Mouse (Mus musculus): ENCODE data around the gene Olfr742. TPM values are rescaled to one million over a fixed set of nuclear protein-coding genes. Genes with fewer than 3 reads are reported as not detected.

Gene Olfr742
- total RNA-seq (2017), result not detected in 3 replicates

GRCm38 (mm10) chr14:50503300-50503699, at the start of gene Olfr742:
TSS of gene Olfr742 (plus strand) at chr14:50503600.
- ATAC-seq (replicated peaks; ENCODE audit: insufficient number of reproducible peaks, low FRiP score, low TSS enrichment, poor library complexity, severe bottlenecking), result no peak

DNA sequence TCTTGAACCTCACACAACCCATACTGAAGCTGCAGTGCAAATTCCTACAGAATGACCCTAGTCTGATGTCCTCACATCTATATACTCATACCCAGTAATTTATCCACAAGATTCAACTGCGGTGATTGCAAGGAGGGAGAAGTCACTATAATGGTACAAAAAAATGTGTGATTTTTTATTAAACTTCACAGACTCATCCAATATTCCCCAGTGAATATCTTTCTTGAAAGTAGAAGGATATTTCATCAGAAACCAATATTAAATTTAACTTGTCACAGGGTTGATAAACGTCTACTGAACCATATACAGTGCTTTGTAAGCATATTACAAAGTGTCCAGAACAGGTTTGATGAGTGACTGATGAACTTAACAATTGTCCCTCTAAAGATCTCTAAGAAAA, 31.0 kb upstream of the Olfr742 start, which contains the start of gene Olfr741:
Gene Olfr741 (plus strand): TSS at position 301 of the 400 bp plus-strand sequence.
- no peak for ATAC-seq (replicated peaks; ENCODE audit: insufficient number of reproducible peaks, low FRiP score, low TSS enrichment, poor library complexity, severe bottlenecking)

DNA sequence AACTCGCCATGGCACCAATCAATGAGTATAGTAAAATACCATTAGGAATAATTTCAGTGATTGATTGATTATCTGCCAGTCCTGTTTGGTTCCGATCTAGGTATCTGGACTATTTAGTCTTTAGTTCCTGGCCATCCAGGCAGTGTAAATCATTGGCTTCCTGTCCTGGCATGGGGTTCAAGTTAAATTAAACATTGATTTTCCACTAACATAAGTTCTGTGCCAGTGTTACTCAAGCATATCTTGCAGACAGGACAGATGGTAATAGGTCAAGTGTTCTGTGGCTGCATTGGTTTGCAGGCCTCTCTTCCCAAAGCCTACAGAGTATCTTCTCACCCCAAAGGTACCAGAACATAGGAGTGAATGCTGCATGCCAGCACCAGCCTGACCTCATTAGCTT, 25.0 kb upstream of the Olfr742 start:
- ATAC-seq (replicated peaks; ENCODE audit: insufficient number of reproducible peaks, low FRiP score, low TSS enrichment, poor library complexity, severe bottlenecking), result no peak

DNA sequence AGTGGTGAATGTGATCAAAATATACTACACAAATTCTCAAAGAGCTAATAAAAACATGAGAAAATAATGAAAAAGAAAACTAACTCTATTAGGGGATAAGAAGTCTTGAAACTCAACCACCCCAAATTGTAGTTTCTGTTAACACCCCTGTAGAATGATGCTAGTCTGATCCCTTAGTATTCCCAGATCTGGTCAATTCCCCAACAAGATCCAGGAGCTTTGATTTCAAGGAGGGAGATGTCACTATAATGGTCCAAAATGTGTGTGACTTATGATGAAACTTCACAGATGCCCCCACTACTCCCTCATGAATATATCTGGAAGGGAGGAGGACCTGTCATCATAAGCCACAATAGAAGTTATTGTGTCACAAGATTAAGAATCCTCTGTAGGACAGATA, 18.1 kb downstream of the Olfr742 start, which contains the start of gene Olfr743:
Gene Olfr743 (plus strand): TSS at position 301 of the 400 bp plus-strand sequence.
- ATAC-seq (replicated peaks; ENCODE audit: insufficient number of reproducible peaks, low FRiP score, low TSS enrichment, poor library complexity, severe bottlenecking), result no peak

DNA sequence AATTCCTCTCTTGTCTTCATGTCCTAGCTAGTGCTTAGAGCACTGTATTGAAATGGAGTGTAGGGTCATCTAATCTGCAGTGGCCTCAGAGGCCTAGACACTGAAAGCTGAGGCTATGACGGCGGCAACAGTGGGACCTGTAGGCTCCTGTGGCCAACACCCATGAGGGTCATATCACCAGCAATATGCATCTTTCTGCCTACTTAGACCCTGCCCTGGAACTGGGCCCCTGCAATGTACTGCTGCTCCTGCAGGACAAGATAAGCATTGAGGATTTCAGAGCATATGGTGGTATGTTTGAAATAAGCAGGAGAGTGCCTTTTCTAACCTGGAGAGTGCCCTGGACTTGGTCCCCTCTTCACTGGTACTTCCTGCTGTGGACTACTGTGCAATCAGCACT, 49.3 kb downstream of the Olfr742 start:
- no peak for ATAC-seq (replicated peaks; ENCODE audit: insufficient number of reproducible peaks, low FRiP score, low TSS enrichment, poor library complexity, severe bottlenecking)

Other genes starting within 250 kb of the Olfr742 start
- gene Olfr732, start 219.4 kb upstream of the Olfr742 start, total RNA-seq (2017), result not detected in 3 replicates
- gene Olfr733, start 202.1 kb upstream of the Olfr742 start, total RNA-seq (2017), result not detected in 3 replicates
- not detected in 3 replicates for gene Olfr734, start 176.8 kb upstream of the Olfr742 start, total RNA-seq (2017)
- not detected in 3 replicates for gene Olfr735, start 154.7 kb upstream of the Olfr742 start, total RNA-seq (2017)
- gene Tlr11, start 145.7 kb upstream of the Olfr742 start, total RNA-seq (2017), result 0.29 to 0.96 TPM in 2 of 3 replicates, not detected in the other
- not detected in 3 replicates for gene Olfr736, start 122.4 kb upstream of the Olfr742 start, total RNA-seq (2017)
- not detected in 3 replicates for gene Olfr738, start 96.0 kb upstream of the Olfr742 start, total RNA-seq (2017)
- not detected in 3 replicates for gene Olfr739, start 85.0 kb upstream of the Olfr742 start, total RNA-seq (2017)
- not detected in 3 replicates for gene Olfr740, start 58.1 kb upstream of the Olfr742 start, total RNA-seq (2017)
- not detected in 3 replicates for gene Olfr741, start 30.9 kb upstream of the Olfr742 start, total RNA-seq (2017)
- gene Olfr743, start 18.2 kb downstream of the Olfr742 start, total RNA-seq (2017), result not detected in 3 replicates
- not detected in 3 replicates for gene Olfr744, start 111.3 kb downstream of the Olfr742 start, total RNA-seq (2017)
- gene Olfr745, start 135.8 kb downstream of the Olfr742 start, total RNA-seq (2017), result not detected in 3 replicates
- gene Olfr746, start 143.5 kb downstream of the Olfr742 start, total RNA-seq (2017), result not detected in 3 replicates
- gene Olfr747, start 189.6 kb downstream of the Olfr742 start, total RNA-seq (2017), result not detected in 3 replicates
- gene Olfr748, start 203.8 kb downstream of the Olfr742 start, total RNA-seq (2017), result not detected in 3 replicates
- not detected in 3 replicates for gene Olfr749, start 241.5 kb downstream of the Olfr742 start, total RNA-seq (2017)